Mouse (Mus musculus) intestine, embryonic 16.5 days (tissue): ENCODE measurements around the gene Mafb. TPM values are rescaled to one million over a fixed set of nuclear protein-coding genes. Genes with fewer than 3 reads are reported as not detected.

ENCODE experiments used
- ATAC-seq: fragments of 200-750 bp; cut with Nextera tagmentation; 2 replicates; pipeline ENCODE4 v1.8.0; 2017; ENCODE audit warnings: moderate TSS enrichment, moderate library complexity
- H3K27ac ChIP-seq: fragments of 300-500 bp; sonication (generic); 2 replicates; pipeline ENCODE4 v1.5.1; 2014; ENCODE audit warnings: mild to moderate bottlenecking, low read length
- H3K27me3 ChIP-seq: fragments of 300-500 bp; sonication (generic); replicated peaks from 2 replicates; pipeline ENCODE4 v1.6.1; 2014; ENCODE audit warnings: low read length, control low read depth, mixed read lengths; ENCODE audit not compliant: control insufficient read depth, insufficient read depth
- H3K36me3 ChIP-seq: fragments of 300-500 bp; sonication (generic); 2 replicates; pipeline ENCODE4 v1.6.1; 2014; ENCODE audit warnings: low read length, control low read depth; ENCODE audit not compliant: control insufficient read depth, insufficient read depth
- H3K4me1 ChIP-seq: fragments of 300-500 bp; sonication (generic); 2 replicates; pipeline ENCODE4 v1.6.1; 2014; ENCODE audit warnings: low read length, control low read depth, mixed read lengths; ENCODE audit not compliant: control insufficient read depth, insufficient read depth
- H3K4me2 ChIP-seq: fragments of 300-500 bp; sonication (generic); 2 replicates; pipeline ENCODE4 v1.6.1; 2014; ENCODE audit warnings: low read depth, low read length, control low read depth
- H3K4me3 ChIP-seq: fragments of 300-500 bp; sonication (generic); 2 replicates; pipeline ENCODE4 v1.5.1; 2014; ENCODE audit warnings: mild to moderate bottlenecking, low read length
- H3K9ac ChIP-seq: fragments of 300-500 bp; sonication (generic); 2 replicates; pipeline ENCODE4 v1.6.1; 2014; ENCODE audit warnings: low read depth, low read length
- H3K9me3 ChIP-seq: fragments of 300-500 bp; sonication (generic); 2 replicates; pipeline ENCODE4 v1.6.1; 2016; ENCODE audit warnings: low read length, control low read depth; ENCODE audit not compliant: control insufficient read depth
- WGBS: fragments of 180-500 bp; shearing (Covaris S2); extraction: QIAGEN DNeasy Blood & Tissue Kit; methylation state at CpG from one replicate; pipeline ENCODE4 v1.1.7; 2014; 5-methylcytosine and 5-hydroxymethylcytosine counted together
- polyA plus RNA-seq: library from polyadenylated mRNA; unstranded; fragments of >200 nt; fragmentation: Nextera tagmentation; extraction: Ambion mirVana; gene quantifications from 2 replicates; pipeline ENCODE4 v1.2.1, GENCODE M21; 2015

The Mafb gene
- 13.2 and 17.4 TPM in 2 replicates for polyA plus RNA-seq

GRCm38 (mm10) chr2:160366980-160367338 is at the start of gene Mafb:
TSS of gene Mafb (minus strand) at chr2:160367065.
- Histone ChIP-seq H3K27me3 (peaks cover 67% of the 10 kb centered on the region), H3K36me3 (no peaks in the 10 kb centered on the region), H3K27ac (peak within 1 kb of the TSS; percentile 79), H3K4me2 (peak within 1 kb of the TSS; percentile 97), H3K4me1 (peaks cover 15% of the 10 kb centered on the region), H3K4me3 (peak within 1 kb of the TSS; percentile 63), H3K9me3 (no peaks in the 10 kb centered on the region), H3K9ac (peak within 1 kb of the TSS; percentile 81)
- WGBS: 0% methylated on average over 31 of the region's 37 CpGs
- peak; percentile 93 for ATAC-seq

DNA sequence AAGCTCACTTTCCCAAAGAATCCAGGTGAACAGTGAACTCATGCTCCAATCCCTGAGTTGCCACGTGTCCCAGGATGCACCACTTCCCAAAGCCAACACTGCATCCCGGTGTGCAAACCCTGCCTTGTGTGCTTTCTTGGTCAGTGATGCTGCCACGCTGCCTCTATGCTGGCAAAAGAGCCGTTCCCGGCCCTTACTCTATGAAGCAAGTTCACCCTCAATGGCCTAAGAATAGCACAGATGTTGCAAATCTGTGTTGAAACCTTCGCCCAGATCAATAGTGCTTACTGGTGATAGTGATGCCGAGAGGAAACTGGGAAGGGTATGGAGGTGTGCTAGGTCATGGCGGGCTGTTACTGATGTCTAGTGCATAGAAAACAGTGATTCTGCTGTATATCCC is 48.3 kb upstream of the Mafb start:
- no peak overlapping the region for H3K4me3 ChIP-seq
- no peak overlapping the region for H3K9ac ChIP-seq
- no peak overlapping the region for H3K4me2 ChIP-seq
- WGBS: 86% methylated on average over 8 of the region's 8 CpGs
- H3K27me3 ChIP-seq: no peaks in the 10 kb centered on the region
- no peak for ATAC-seq
- H3K4me1 ChIP-seq: no peaks in the 10 kb centered on the region
- no peaks in the 10 kb centered on the region for H3K9me3 ChIP-seq
- no peak overlapping the region for H3K27ac ChIP-seq
- no peaks in the 10 kb centered on the region for H3K36me3 ChIP-seq

DNA sequence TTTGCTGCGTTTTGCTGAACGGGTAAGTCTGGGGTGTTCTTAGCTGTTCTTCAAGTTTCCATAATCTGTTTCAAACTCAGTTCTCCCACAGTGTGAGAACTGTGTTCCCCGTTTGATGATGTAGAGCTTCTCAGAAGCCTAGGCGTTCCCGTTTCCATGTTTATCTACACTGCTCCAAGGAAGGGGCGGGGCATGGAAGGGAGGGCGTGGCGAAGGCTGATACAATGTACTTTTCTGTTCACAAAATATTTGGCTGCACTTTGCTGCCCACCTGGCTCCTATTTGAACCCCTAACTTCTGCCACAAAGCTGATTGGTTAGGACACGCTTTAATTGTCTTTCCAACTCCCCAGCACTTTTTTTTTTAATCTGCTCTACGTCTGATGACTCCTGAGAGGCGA is 47.9 kb upstream of the Mafb start:
- WGBS: 87% methylated on average over 11 of the region's 11 CpGs
- no peak for ATAC-seq

GRCm38 (mm10) chr2:160413982-160414381 is 47.1 kb upstream of the Mafb start:
- Histone ChIP-seq H3K9me3 (no peaks in the 10 kb centered on the region), H3K9ac (no peak overlapping the region), H3K27me3 (no peaks in the 10 kb centered on the region), H3K36me3 (no peaks in the 10 kb centered on the region), H3K4me3 (no peak overlapping the region), H3K4me1 (no peaks in the 10 kb centered on the region), H3K4me2 (no peak overlapping the region), H3K27ac (no peak overlapping the region)
- no peak for ATAC-seq
- 97% methylated on average over 5 of the region's 5 CpGs for WGBS

More for the DNA sequence above, 47.9 kb upstream of the Mafb start:
- H3K36me3 ChIP-seq: no peaks in the 10 kb centered on the region
- no peak overlapping the region for H3K4me3 ChIP-seq
- no peaks in the 10 kb centered on the region for H3K9me3 ChIP-seq
- no peaks in the 10 kb centered on the region for H3K27me3 ChIP-seq
- no peaks in the 10 kb centered on the region for H3K4me1 ChIP-seq
- no peak overlapping the region for H3K4me2 ChIP-seq
- H3K27ac ChIP-seq: no peak overlapping the region
- no peak overlapping the region for H3K9ac ChIP-seq

GRCm38 (mm10) chr2:160413055-160413454 is 46.2 kb upstream of the Mafb start:
- Histone ChIP-seq H3K4me1 (no peaks in the 10 kb centered on the region), H3K9ac (no peak overlapping the region), H3K27me3 (no peaks in the 10 kb centered on the region), H3K4me3 (no peak overlapping the region), H3K27ac (no peak overlapping the region), H3K4me2 (no peak overlapping the region), H3K9me3 (no peaks in the 10 kb centered on the region), H3K36me3 (no peaks in the 10 kb centered on the region)
- 53% methylated on average over 12 of the region's 12 CpGs for WGBS
- ATAC-seq: no peak

DNA sequence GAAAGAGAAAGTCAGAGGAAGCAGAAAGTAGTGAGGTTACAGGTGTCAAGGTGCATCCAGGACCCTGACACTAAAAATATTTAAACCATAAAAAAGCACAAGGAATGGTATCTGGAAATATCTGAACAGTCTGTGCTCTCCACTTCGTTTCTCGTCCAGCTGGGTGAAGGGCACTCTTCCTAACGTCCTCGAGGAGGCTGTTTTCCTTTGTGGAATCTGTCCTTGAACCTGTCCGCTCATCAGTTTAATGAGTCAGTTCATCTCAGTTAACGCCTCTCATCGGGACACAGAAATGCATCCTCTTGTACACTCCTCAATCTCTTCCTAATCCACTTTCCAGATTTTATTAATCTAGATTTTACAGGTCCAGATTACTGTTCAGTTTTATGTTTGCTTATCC is 44.6 kb upstream of the Mafb start:
- Histone ChIP-seq H3K4me2 (no peak overlapping the region), H3K9me3 (no peaks in the 10 kb centered on the region), H3K4me3 (no peak overlapping the region), H3K27ac (no peak overlapping the region), H3K4me1 (no peaks in the 10 kb centered on the region), H3K27me3 (no peaks in the 10 kb centered on the region), H3K36me3 (no peaks in the 10 kb centered on the region), H3K9ac (no peak overlapping the region)
- no peak for ATAC-seq
- WGBS: 67% methylated on average over 7 of the region's 7 CpGs

DNA sequence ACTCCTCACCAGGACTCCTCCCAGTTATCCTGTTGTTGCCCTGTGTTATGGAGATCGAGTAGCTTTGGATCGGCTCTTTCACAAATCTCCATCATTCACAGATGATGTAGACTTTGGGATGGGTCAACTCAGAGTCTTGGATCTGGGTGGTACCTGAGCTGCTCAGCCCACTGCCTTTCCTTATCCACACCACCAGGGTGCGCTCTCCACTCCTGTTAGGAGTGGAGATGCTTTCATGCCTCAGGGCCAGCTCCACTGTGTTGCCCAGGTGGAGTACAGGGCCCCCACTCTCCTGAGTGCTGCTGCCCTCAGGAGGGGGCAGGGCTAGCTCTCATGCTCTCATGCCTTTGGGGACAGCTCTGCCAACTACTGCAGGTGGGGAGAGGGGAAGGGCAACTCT is 40.9 kb upstream of the Mafb start:
- no peak overlapping the region for H3K27ac ChIP-seq
- H3K4me3 ChIP-seq: no peak overlapping the region
- no peak for ATAC-seq

GRCm38 (mm10) chr2:160397747-160398146 is 30.9 kb upstream of the Mafb start:
- WGBS: 79% methylated on average over 12 of the region's 12 CpGs
- Histone ChIP-seq H3K4me1 (no peaks in the 10 kb centered on the region), H3K27me3 (no peaks in the 10 kb centered on the region), H3K27ac (no peak overlapping the region), H3K36me3 (no peaks in the 10 kb centered on the region), H3K4me2 (no peak overlapping the region), H3K9me3 (no peaks in the 10 kb centered on the region), H3K9ac (no peak overlapping the region), H3K4me3 (no peak overlapping the region)
- no peak for ATAC-seq

More for the DNA sequence above, 40.9 kb upstream of the Mafb start:
- no peak overlapping the region for H3K9ac ChIP-seq
- no peaks in the 10 kb centered on the region for H3K36me3 ChIP-seq
- WGBS: 93% methylated on average over 3 of the region's 3 CpGs
- no peaks in the 10 kb centered on the region for H3K27me3 ChIP-seq
- H3K4me1 ChIP-seq: no peaks in the 10 kb centered on the region
- H3K9me3 ChIP-seq: no peaks in the 10 kb centered on the region
- H3K4me2 ChIP-seq: no peak overlapping the region

DNA sequence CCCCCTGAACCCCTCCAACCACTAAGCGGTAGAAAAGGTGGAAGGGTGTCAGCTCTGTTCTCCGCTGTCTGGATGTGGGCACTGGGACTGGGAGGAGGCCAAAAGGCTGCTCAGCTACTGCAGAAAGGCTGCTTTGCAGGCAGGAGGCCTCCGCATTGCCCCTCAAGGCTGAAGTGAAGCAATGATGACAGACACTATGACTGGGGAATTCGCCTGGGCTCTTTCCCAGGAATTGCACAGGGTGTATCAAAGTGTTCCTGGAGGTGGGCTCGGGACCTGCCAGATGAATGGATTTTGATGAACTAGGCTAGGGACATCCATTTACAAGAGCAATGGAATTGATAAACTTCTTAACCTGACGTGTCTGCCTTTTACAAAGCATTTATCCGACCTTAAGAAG is 27.9 kb upstream of the Mafb start:
- ATAC-seq: no peak
- H3K4me1 ChIP-seq: no peaks in the 10 kb centered on the region
- H3K4me3 ChIP-seq: no peak overlapping the region
- WGBS: 72% methylated on average over 7 of the region's 7 CpGs
- H3K36me3 ChIP-seq: no peaks in the 10 kb centered on the region
- no peak overlapping the region for H3K27ac ChIP-seq
- no peak overlapping the region for H3K4me2 ChIP-seq
- no peaks in the 10 kb centered on the region for H3K27me3 ChIP-seq
- no peaks in the 10 kb centered on the region for H3K9me3 ChIP-seq
- H3K9ac ChIP-seq: no peak overlapping the region

GRCm38 (mm10) chr2:160392648-160393047 is 25.8 kb upstream of the Mafb start:
- no peak for ATAC-seq
- Histone ChIP-seq H3K4me1 (no peaks in the 10 kb centered on the region), H3K9me3 (no peaks in the 10 kb centered on the region), H3K9ac (no peak overlapping the region), H3K36me3 (no peaks in the 10 kb centered on the region), H3K27me3 (no peaks in the 10 kb centered on the region), H3K4me3 (no peak overlapping the region), H3K4me2 (no peak overlapping the region), H3K27ac (no peak overlapping the region)
- WGBS: 68% methylated on average over 3 of the region's 3 CpGs
